8 mouse cellular contexts compared by ENCODE assay signal in genomic region chr3:86999415-86999740, GRCm38 (mm10). TPM values are rescaled to one million over a fixed set of nuclear protein-coding genes. Genes with fewer than 3 reads are reported as not detected.
DNase-seq lines count a peak whose midpoint lies in the region; ATAC-seq and TF ChIP-seq lines count a peak whose summit lies in the region.

Cd1d1 (minus strand) TSS chr3:86999441.

- no peaks in the 10 kb centered on the region for H3K36me3 ChIP-seq in ES-Bruce4 (ENCODE audit: control insufficient read depth, insufficient read depth, low read length, poor library complexity, severe bottlenecking)
- no peaks in the 10 kb centered on the region for H3K36me3 ChIP-seq in forebrain, embryonic 14.5 days (ENCODE audit: control insufficient read depth, insufficient read depth, low read length)
- no peaks in the 10 kb centered on the region for H3K36me3 ChIP-seq in liver, embryonic 11.5 days (ENCODE audit: control insufficient read depth, insufficient read depth, low read length)
- H3K36me3 ChIP-seq in stomach, embryonic 16.5 days (ENCODE audit: control insufficient read depth, insufficient read depth, low read length): no peaks in the 10 kb centered on the region

- H3K4me1 ChIP-seq in ES-Bruce4 (ENCODE audit: control insufficient read depth, insufficient read depth, low read length): no peaks in the 10 kb centered on the region
- peaks cover 2% of the 10 kb centered on the region for H3K4me1 ChIP-seq in forebrain, embryonic 14.5 days (ENCODE audit: control insufficient read depth, insufficient read depth, low read length)
- no peaks in the 10 kb centered on the region for H3K4me1 ChIP-seq in liver, embryonic 11.5 days (replicated peaks; ENCODE audit: control insufficient read depth, insufficient read depth, low read length)
- no peaks in the 10 kb centered on the region for H3K4me1 ChIP-seq in stomach, embryonic 16.5 days (ENCODE audit: control insufficient read depth, insufficient read depth, low read length)

- ATAC-seq in forebrain, embryonic 14.5 days: no peak
- no peak for ATAC-seq in liver, embryonic 11.5 days (replicated peaks; ENCODE audit: low FRiP score)
- ATAC-seq in stomach, embryonic 16.5 days (ENCODE audit: insufficient read depth, low FRiP score): no peak

- peaks cover 2% of the 10 kb centered on the region for H3K27me3 ChIP-seq in ES-Bruce4 (ENCODE audit: control insufficient read depth, insufficient read depth, low read length, poor library complexity, severe bottlenecking)
- H3K27me3 ChIP-seq in forebrain, embryonic 14.5 days (replicated peaks; ENCODE audit: control insufficient read depth, insufficient read depth, low read length): no peaks in the 10 kb centered on the region
- no peaks in the 10 kb centered on the region for H3K27me3 ChIP-seq in liver, embryonic 11.5 days (replicated peaks; ENCODE audit: control insufficient read depth, insufficient read depth, low read length)
- no peaks in the 10 kb centered on the region for H3K27me3 ChIP-seq in stomach, embryonic 16.5 days (ENCODE audit: control insufficient read depth, insufficient read depth, low read length)

- no peak for DNase-seq in gastrocnemius, postnatal 4 days (ENCODE audit: low spot score in 2 of 2)
- no peak for DNase-seq in gastrocnemius, postnatal 10 days
- no peak for DNase-seq in forebrain, embryonic 14.5 days (ENCODE audit: low spot score)
- DNase-seq in liver, embryonic 11.5 days (ENCODE audit: low spot score): no peak
- no peak for DNase-seq in spleen, postnatal 36 days (ENCODE audit: low spot score in 2 of 2)
- DNase-seq in cerebellum, adult 11-12 months: no peak

- no peak for TF ChIP-seq CTCF in ES-Bruce4 (IDR thresholded peaks at IDR 0.05; ENCODE audit: low read depth, low read length)

- no peak within 1 kb of the TSS for H3K27ac ChIP-seq in ES-Bruce4 (ENCODE audit: insufficient read depth, low read length)
- H3K27ac ChIP-seq in forebrain, embryonic 14.5 days (ENCODE audit: low read depth, low read length): peak within 1 kb of the TSS; percentile 86
- peak within 1 kb of the TSS; percentile 70 for H3K27ac ChIP-seq in liver, embryonic 11.5 days (ENCODE audit: low read depth, low read length)
- H3K27ac ChIP-seq in stomach, embryonic 16.5 days (ENCODE audit: low read length): peak within 1 kb of the TSS; percentile 84

- no peak for TF ChIP-seq POLR2A in ES-Bruce4 (IDR thresholded peaks at IDR 0.05; ENCODE audit: insufficient read depth, low read length)

- 22% methylated on average over 8 of the region's 8 CpGs for WGBS in forebrain, embryonic 14.5 days
- WGBS in liver, embryonic 11.5 days: 34% methylated on average over 8 of the region's 8 CpGs
- 18% methylated on average over 8 of the region's 8 CpGs for WGBS in stomach, embryonic 16.5 days

- peak within 1 kb of the TSS; percentile 60 for H3K4me2 ChIP-seq in forebrain, embryonic 14.5 days (ENCODE audit: low read length)
- H3K4me2 ChIP-seq in liver, embryonic 11.5 days: peak within 1 kb of the TSS; percentile 81
- peak within 1 kb of the TSS; percentile 77 for H3K4me2 ChIP-seq in stomach, embryonic 16.5 days (ENCODE audit: low read depth, low read length)

- TF ChIP-seq EP300 in ES-Bruce4 (IDR thresholded peaks at IDR 0.05; ENCODE audit: insufficient read depth, low read depth, low read length): no peak

- peak within 1 kb of the TSS; percentile 24 for H3K9ac ChIP-seq in ES-Bruce4 (ENCODE audit: low read depth, poor library complexity, severe bottlenecking)
- H3K9ac ChIP-seq in forebrain, embryonic 14.5 days (ENCODE audit: low read length): peak within 1 kb of the TSS; percentile 85
- peak within 1 kb of the TSS; percentile 66 for H3K9ac ChIP-seq in liver, embryonic 11.5 days (ENCODE audit: low read depth, low read length)
- peak within 1 kb of the TSS; percentile 77 for H3K9ac ChIP-seq in stomach, embryonic 16.5 days (ENCODE audit: low read length)

- H3K9me3 ChIP-seq in ES-Bruce4 (replicated peaks; ENCODE audit: control insufficient read depth, insufficient read depth, low read length, poor library complexity, severe bottlenecking): no peaks in the 10 kb centered on the region
- no peaks in the 10 kb centered on the region for H3K9me3 ChIP-seq in forebrain, embryonic 14.5 days (replicated peaks; ENCODE audit: control insufficient read depth, low read length)
- H3K9me3 ChIP-seq in liver, embryonic 11.5 days (ENCODE audit: control insufficient read depth, low read length): no peaks in the 10 kb centered on the region
- H3K9me3 ChIP-seq in stomach, embryonic 16.5 days (replicated peaks; ENCODE audit: control insufficient read depth, low read length): no peaks in the 10 kb centered on the region

- H3K4me3 ChIP-seq in ES-Bruce4 (ENCODE audit: low read depth, low read length): peak within 1 kb of the TSS; percentile 80
- peak within 1 kb of the TSS; percentile 53 for H3K4me3 ChIP-seq in forebrain, embryonic 14.5 days (ENCODE audit: low read depth, low read length)
- peak within 1 kb of the TSS; percentile 63 for H3K4me3 ChIP-seq in liver, embryonic 11.5 days (ENCODE audit: low read depth, low read length)
- peak within 1 kb of the TSS; percentile 66 for H3K4me3 ChIP-seq in stomach, embryonic 16.5 days (replicated peaks; ENCODE audit: low read length)

RNA-seq across cellular contexts. Expression of gene Cd1d1, which starts in this region (rescaled TPM):
- total RNA-seq in gastrocnemius, postnatal 4 days (2021): 10 to 100 TPM; 12.0 to 13.5 TPM
- total RNA-seq in gastrocnemius, postnatal 10 days (2021): 10 to 100 TPM in 1 of 2 experiments, 1 to 10 TPM in 1; 6.9 to 12.3 TPM
- 1.9 and 2.8 TPM in 2 replicates for polyA plus RNA-seq in ES-Bruce4 (2011; ENCODE audit: insufficient read depth, insufficient read length, low read depth, missing spikeins)
- 35.7 and 38.5 TPM in 2 replicates for polyA plus RNA-seq in forebrain, embryonic 14.5 days (2014; fragmentation: Nextera tagmentation; extraction: Ambion mirVana)
- 14.5 and 15.7 TPM in 2 replicates for polyA plus RNA-seq in liver, embryonic 11.5 days (2014; fragmentation: Nextera tagmentation; extraction: Ambion mirVana)
- 30.2 and 33.5 TPM in 2 replicates for polyA plus RNA-seq in stomach, embryonic 16.5 days (2015; fragmentation: Nextera tagmentation; extraction: Ambion mirVana)

Comparison
In these comparisons a context has a peak if more than half of its experiments do, and no peak if none do; other contexts are left out.
1. H3K9ac ChIP-seq: peak in every context shown above with its lines; median percentile 85 in forebrain, embryonic 14.5 days; 77 in stomach, embryonic 16.5 days; 66 in liver, embryonic 11.5 days; 24 in ES-Bruce4.